Mouse (Mus musculus): ENCODE measurements around the gene Nfix.

Nfix gene

GRCm38 (mm10) chr8:84793791-84794485 lies 6.2 kb downstream of the Nfix start:
- peak; percentile 75 for DNase-seq

GRCm38 (mm10) chr8:84793134-84793533 lies 7.0 kb downstream of the Nfix start:
- peak; percentile 59 for DNase-seq

- DNase-seq: no peak
These were observed 7.7 kb downstream of the Nfix start for GRCm38 (mm10) chr8:84792429-84792947.

GRCm38 (mm10) chr8:84790537-84790936 lies 9.6 kb downstream of the Nfix start:
- no peak for DNase-seq

GRCm38 (mm10) chr8:84789855-84790486 lies 10.2 kb downstream of the Nfix start:
- DNase-seq: peak; percentile 52

- no peak for DNase-seq
These were observed 10.8 kb downstream of the Nfix start for GRCm38 (mm10) chr8:84789345-84789744.

- DNase-seq: peak; percentile 42
These were observed 11.2 kb downstream of the Nfix start for GRCm38 (mm10) chr8:84788896-84789295.

- DNase-seq: peak; percentile 39
These were observed 12.4 kb downstream of the Nfix start for GRCm38 (mm10) chr8:84787523-84788302.

- no peak for DNase-seq
These were observed 13.2 kb downstream of the Nfix start for GRCm38 (mm10) chr8:84786801-84787467.

- DNase-seq: peak; percentile 58
These were observed 14.1 kb downstream of the Nfix start for GRCm38 (mm10) chr8:84785756-84786677.

- no peak for DNase-seq
These were observed 14.7 kb downstream of the Nfix start for GRCm38 (mm10) chr8:84785506-84785755.

GRCm38 (mm10) chr8:84784681-84785505 lies 15.3 kb downstream of the Nfix start:
- DNase-seq: peak; percentile 38

- peak; percentile 38 for DNase-seq
These were observed 16.1 kb downstream of the Nfix start for GRCm38 (mm10) chr8:84783919-84784581.

GRCm38 (mm10) chr8:84783198-84783918 lies 16.8 kb downstream of the Nfix start:
- DNase-seq: peak; percentile 13

GRCm38 (mm10) chr8:84782680-84783079 lies 17.5 kb downstream of the Nfix start:
- DNase-seq: peak; percentile 24

- DNase-seq: peak; percentile 24
These were observed 18.2 kb downstream of the Nfix start for GRCm38 (mm10) chr8:84781686-84782505.

GRCm38 (mm10) chr8:84780949-84781680 lies 19.0 kb downstream of the Nfix start:
- DNase-seq: peak; percentile 17

- DNase-seq: no peak
These were observed 20.0 kb downstream of the Nfix start for GRCm38 (mm10) chr8:84780225-84780555.
